Mouse (Mus musculus) erythroblast, embryonic 14.5 days (primary cell): ENCODE data around the gene Rbm3. TPM values are rescaled to one million over a fixed set of nuclear protein-coding genes. Genes with fewer than 3 reads are reported as not detected.
A peak's percentile ranks its signal among the peaks of the same experiment; 100 is the strongest.

ENCODE experiments used
- H3K27me3 ChIP-seq: 2 replicates; pipeline ENCODE4 v1.6.1; 2012; ENCODE audit warnings: inconsistent platforms; ENCODE audit not compliant: control insufficient read depth
- H3K36me3 ChIP-seq: 2 replicates; pipeline ENCODE4 v1.6.1; 2012; ENCODE audit warnings: mild to moderate bottlenecking, inconsistent platforms; ENCODE audit not compliant: control insufficient read depth
- H3K4me1 ChIP-seq: 2 replicates; pipeline ENCODE4 v1.6.1; 2012; ENCODE audit warnings: inconsistent platforms; ENCODE audit not compliant: control insufficient read depth
- H3K4me3 ChIP-seq: replicated peaks from 2 replicates; pipeline ENCODE3; 2012; ENCODE audit warnings: moderate library complexity, mild to moderate bottlenecking, inconsistent platforms
- H3K9me3 ChIP-seq: 2 replicates; pipeline ENCODE4 v1.6.1; 2012; ENCODE audit warnings: low read length, inconsistent platforms, mixed read lengths; ENCODE audit not compliant: control insufficient read depth
- GATA1 ChIP-seq: IDR thresholded peaks from 2 replicates; pipeline ENCODE4 v1.6.1; 2012; ENCODE audit warnings: low read length, inconsistent platforms, mixed read lengths
- TAL1 ChIP-seq: IDR thresholded peaks from 3 replicates; pipeline ENCODE4 v1.6.1; 2012; ENCODE audit warnings: low read length, inconsistent platforms, mixed read lengths
- polyA plus RNA-seq: library from polyadenylated mRNA; stranded (reverse); fragments of >175 nt; gene quantifications from 2 replicates; pipeline ENCODE4 v1.2.3, GENCODE M21; 2012

The Rbm3 gene
- polyA plus RNA-seq, 1 experiment: 9.4 TPM

GRCm38 (mm10) chrX:8175169-8175503 is 29.5 kb upstream of the Rbm3 start:
- Histone ChIP-seq H3K9me3 (0 out of 2 replicates have a peak, but pooled peaks cover 2% of the 10 kb centered on the region), H3K27me3 (no peaks in the 10 kb centered on the region), H3K4me1 (peaks cover 26% of the 10 kb centered on the region), H3K4me3 (peak overlapping the region; percentile 68), H3K36me3 (peaks cover 28% of the 10 kb centered on the region)
- TF ChIP-seq TAL1 (no peak), GATA1 (no peak)

GRCm38 (mm10) chrX:8167716-8168647 is 22.3 kb upstream of the Rbm3 start:
- Histone ChIP-seq H3K36me3 (peaks cover 41% of the 10 kb centered on the region), H3K27me3 (no peaks in the 10 kb centered on the region), H3K4me3 (no peak overlapping the region), H3K9me3 (no peaks in the 10 kb centered on the region), H3K4me1 (no peaks in the 10 kb centered on the region)
- no peak for TF ChIP-seq GATA1
- no peak for TF ChIP-seq TAL1

- Histone ChIP-seq H3K4me1 (no peaks in the 10 kb centered on the region), H3K9me3 (no peaks in the 10 kb centered on the region), H3K4me3 (no peak overlapping the region), H3K27me3 (no peaks in the 10 kb centered on the region), H3K36me3 (peaks cover 20% of the 10 kb centered on the region)
- TF ChIP-seq GATA1 (no peak), TAL1 (no peak)
Measured at GRCm38 (mm10) chrX:8164471-8164870, 18.8 kb upstream of the Rbm3 start.

GRCm38 (mm10) chrX:8163076-8163475 is 17.4 kb upstream of the Rbm3 start:
- Histone ChIP-seq H3K36me3 (peaks cover 18% of the 10 kb centered on the region), H3K4me1 (no peaks in the 10 kb centered on the region), H3K4me3 (no peak overlapping the region), H3K9me3 (no peaks in the 10 kb centered on the region), H3K27me3 (no peaks in the 10 kb centered on the region)
- TF ChIP-seq GATA1: no peak
- TF ChIP-seq TAL1: no peak

GRCm38 (mm10) chrX:8143750-8144149 is 1.9 kb downstream of the Rbm3 start:
- Histone ChIP-seq H3K4me3 (peak overlapping the region; percentile 93), H3K4me1 (peaks cover 48% of the 10 kb centered on the region), H3K36me3 (peaks cover 59% of the 10 kb centered on the region), H3K9me3 (peaks cover 9% of the 10 kb centered on the region), H3K27me3 (no peaks in the 10 kb centered on the region)
- TF ChIP-seq GATA1 (no peak), TAL1 (no peak)

GRCm38 (mm10) chrX:8142948-8143347 is 2.7 kb downstream of the Rbm3 start:
- peaks cover 9% of the 10 kb centered on the region for H3K9me3 ChIP-seq
- peak overlapping the region; percentile 93 for H3K4me3 ChIP-seq
- peaks cover 41% of the 10 kb centered on the region for H3K4me1 ChIP-seq
- H3K36me3 ChIP-seq: peaks cover 67% of the 10 kb centered on the region
- TF ChIP-seq TAL1 (no peak), GATA1 (no peak)
- H3K27me3 ChIP-seq: no peaks in the 10 kb centered on the region

GRCm38 (mm10) chrX:8141058-8141457 is 4.6 kb downstream of the Rbm3 start:
- no peaks in the 10 kb centered on the region for H3K27me3 ChIP-seq
- peaks cover 9% of the 10 kb centered on the region for H3K9me3 ChIP-seq
- H3K36me3 ChIP-seq: peaks cover 85% of the 10 kb centered on the region
- no peak overlapping the region for H3K4me3 ChIP-seq
- TF ChIP-seq GATA1 (no peak), TAL1 (no peak)
- peaks cover 30% of the 10 kb centered on the region for H3K4me1 ChIP-seq

- Histone ChIP-seq H3K4me1 (peaks cover 28% of the 10 kb centered on the region), H3K27me3 (no peaks in the 10 kb centered on the region), H3K4me3 (no peak overlapping the region), H3K36me3 (peaks cover 88% of the 10 kb centered on the region), H3K9me3 (peaks cover 9% of the 10 kb centered on the region)
- TF ChIP-seq TAL1: no peak
- TF ChIP-seq GATA1: no peak
Measured at GRCm38 (mm10) chrX:8140446-8140845, 5.2 kb downstream of the Rbm3 start.

GRCm38 (mm10) chrX:8139480-8139879 is 6.2 kb downstream of the Rbm3 start:
- no peaks in the 10 kb centered on the region for H3K27me3 ChIP-seq
- H3K4me3 ChIP-seq: no peak overlapping the region
- TF ChIP-seq TAL1: no peak
- H3K36me3 ChIP-seq: peaks cover 82% of the 10 kb centered on the region
- H3K9me3 ChIP-seq: peaks cover 5% of the 10 kb centered on the region
- peaks cover 28% of the 10 kb centered on the region for H3K4me1 ChIP-seq

- H3K4me1 ChIP-seq: peaks cover 31% of the 10 kb centered on the region
- peaks cover 10% of the 10 kb centered on the region for H3K9me3 ChIP-seq
- no peak for TF ChIP-seq GATA1
- no peak for TF ChIP-seq TAL1
- H3K36me3 ChIP-seq: peaks cover 57% of the 10 kb centered on the region
- no peak overlapping the region for H3K4me3 ChIP-seq
- H3K27me3 ChIP-seq: no peaks in the 10 kb centered on the region
Measured at GRCm38 (mm10) chrX:8135886-8136285, 9.8 kb downstream of the Rbm3 start.
